Mouse (Mus musculus) cerebellum, postnatal 25 days (tissue): ENCODE measurements at regions not wholly inside any gene's neighbourhood (a gene's known extent, or its start where the extent isn't known, plus 50 kb on each side); places are given as distances from the start of the nearest gene placed in this dataset.

Source experiments
- DNase-seq, 2 experiments: peaks; one replicate each; pipeline ENCODE4 v3.0.0; 2021; ENCODE audit warnings: mixed read lengths in 2 of 2

DNA sequence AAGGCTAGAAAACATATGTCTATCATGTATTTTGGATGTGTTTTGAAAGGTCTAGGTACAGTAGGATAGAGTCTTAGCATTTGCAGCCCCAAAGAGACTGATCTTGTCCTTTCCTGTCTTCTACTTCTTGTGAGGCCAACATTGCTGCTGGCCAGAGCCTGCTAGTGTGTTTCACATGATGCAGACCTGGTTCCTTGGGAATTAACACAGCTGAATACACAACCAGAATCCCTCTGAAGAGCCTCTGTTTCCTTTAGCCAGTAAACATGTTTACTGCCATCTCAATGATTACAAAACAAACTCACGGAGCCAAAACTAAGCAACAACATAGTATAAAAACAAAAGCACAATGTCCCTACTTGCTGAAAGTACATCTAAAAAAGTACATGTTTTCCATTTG, 598.9 kb downstream of the 9430069I07Rik start:
- no peak for DNase-seq
